24 mouse cellular contexts compared by ENCODE assay signal in genomic region chr12:25733801-25734200, GRCm38 (mm10).
DNase-seq lines count a peak whose midpoint lies in the region; ATAC-seq lines count a peak whose summit lies in the region.
"Had no signal": no experiment of that assay in that cellular context is flagged by ENCODE, and none has a peak within 500 bp of the region (broad histone marks: within the 10 kb centered on the region; RNA-seq: fewer than 3 reads in every experiment).

No protein-coding gene starts in this region.

- 57% methylated on average over 2 of the region's 2 CpGs for WGBS in midbrain, embryonic 14.5 days
- WGBS in midbrain, embryonic 13.5 days = 59% methylated on average over 2 of the region's 2 CpGs

- H3K27me3 ChIP-seq in midbrain, embryonic 14.5 days (ENCODE audit: control insufficient read depth, insufficient read depth, low read length) = no peaks in the 10 kb centered on the region
- H3K27me3 ChIP-seq in midbrain, embryonic 13.5 days = no peaks in the 10 kb centered on the region
- H3K27me3 ChIP-seq: embryonic facial prominence, embryonic 13.5 days; forebrain, embryonic 12.5 days; forebrain, embryonic 15.5 days; hindbrain, embryonic 12.5 days; hindbrain, embryonic 15.5 days had no signal

- no peaks in the 10 kb centered on the region for H3K36me3 ChIP-seq in midbrain, embryonic 14.5 days (ENCODE audit: control insufficient read depth, insufficient read depth, low read length)
- H3K36me3 ChIP-seq in midbrain, embryonic 13.5 days = no peaks in the 10 kb centered on the region
- H3K36me3 ChIP-seq: embryonic facial prominence, embryonic 10.5 days; embryonic facial prominence, embryonic 13.5 days; forebrain, embryonic 12.5 days; forebrain, embryonic 15.5 days; heart, embryonic 10.5 days; hindbrain, embryonic 12.5 days; hindbrain, embryonic 15.5 days had no signal

- no peak overlapping the region for H3K9ac ChIP-seq in midbrain, embryonic 14.5 days (replicated peaks; ENCODE audit: low read length)
- no peak overlapping the region for H3K9ac ChIP-seq in midbrain, embryonic 13.5 days (replicated peaks)
- H3K9ac ChIP-seq: embryonic facial prominence, embryonic 13.5 days; forebrain, embryonic 12.5 days; forebrain, embryonic 15.5 days; hindbrain, embryonic 12.5 days; hindbrain, embryonic 15.5 days had no signal

- no peak for ATAC-seq in midbrain, embryonic 14.5 days (ENCODE audit: low FRiP score, low TSS enrichment)
- ATAC-seq in midbrain, embryonic 13.5 days = no peak
- ATAC-seq: activated CD4-positive, CD25-positive, alpha-beta regulatory T cell, adult 4 months; forebrain, embryonic 15.5 days had no signal

- peak; percentile 54 for DNase-seq in midbrain, embryonic 14.5 days
- DNase-seq in 3T3-L1 (ENCODE audit: low read depth, low spot score) = peak; percentile 9
- DNase-seq in brain, adult 2 months (ENCODE audit: low read depth, low spot score) = peak; percentile 9
- DNase-seq in kidney, adult 8-10 months = no peak
- DNase-seq in yolk sac, embryonic 10.5 days (ENCODE audit: low spot score) = no peak
- DNase-seq: adrenal gland, adult 8-10 months; adrenal gland, postnatal 25 days; cerebellum, adult 11 months; cerebellum, adult 2 months; cerebellum, adult 9-11 months; cerebellum, postnatal 25 days; embryo, embryonic 11 days; gastrocnemius, postnatal 25 days; heart, adult 2 months had no signal

- no peaks in the 10 kb centered on the region for H3K4me1 ChIP-seq in midbrain, embryonic 14.5 days (ENCODE audit: control insufficient read depth, insufficient read depth, low read length)
- H3K4me1 ChIP-seq in midbrain, embryonic 13.5 days (replicated peaks) = no peaks in the 10 kb centered on the region
- H3K4me1 ChIP-seq: embryonic facial prominence, embryonic 10.5 days; embryonic facial prominence, embryonic 13.5 days; forebrain, embryonic 12.5 days; forebrain, embryonic 15.5 days; hindbrain, embryonic 12.5 days; hindbrain, embryonic 15.5 days had no signal

- no peak overlapping the region for H3K4me2 ChIP-seq in midbrain, embryonic 14.5 days (ENCODE audit: low read length)
- H3K4me2 ChIP-seq in midbrain, embryonic 13.5 days (replicated peaks) = no peak overlapping the region
- H3K4me2 ChIP-seq: embryonic facial prominence, embryonic 13.5 days; forebrain, embryonic 12.5 days; forebrain, embryonic 15.5 days; hindbrain, embryonic 12.5 days; hindbrain, embryonic 15.5 days had no signal

- no peak overlapping the region for H3K4me3 ChIP-seq in midbrain, embryonic 14.5 days (replicated peaks; ENCODE audit: low read depth, low read length)
- no peak overlapping the region for H3K4me3 ChIP-seq in midbrain, embryonic 13.5 days (replicated peaks)
- H3K4me3 ChIP-seq: embryonic facial prominence, embryonic 10.5 days; embryonic facial prominence, embryonic 13.5 days; erythroblast, embryonic 14.5 days; forebrain, embryonic 12.5 days; forebrain, embryonic 15.5 days; heart, adult 2 months; heart, embryonic 10.5 days; hindbrain, embryonic 12.5 days; hindbrain, embryonic 15.5 days had no signal

- no peak overlapping the region for H3K27ac ChIP-seq in midbrain, embryonic 14.5 days (replicated peaks; ENCODE audit: low read depth, low read length)
- no peak overlapping the region for H3K27ac ChIP-seq in midbrain, embryonic 13.5 days
- H3K27ac ChIP-seq: embryonic facial prominence, embryonic 10.5 days; embryonic facial prominence, embryonic 13.5 days; forebrain, embryonic 12.5 days; forebrain, embryonic 15.5 days; heart, adult 2 months; heart, embryonic 10.5 days; hindbrain, embryonic 12.5 days; hindbrain, embryonic 15.5 days had no signal

- no peaks in the 10 kb centered on the region for H3K9me3 ChIP-seq in midbrain, embryonic 14.5 days (ENCODE audit: control insufficient read depth, low read length)
- H3K9me3 ChIP-seq in midbrain, embryonic 13.5 days = 0 out of 2 replicates have a peak, but pooled peaks cover 9% of the 10 kb centered on the region
- H3K9me3 ChIP-seq: embryonic facial prominence, embryonic 10.5 days; embryonic facial prominence, embryonic 13.5 days; forebrain, embryonic 12.5 days; forebrain, embryonic 15.5 days; heart, embryonic 10.5 days; hindbrain, embryonic 12.5 days; hindbrain, embryonic 15.5 days had no signal

Comparison
In these comparisons a context has a peak if more than half of its experiments do, and no peak if none do; other contexts are left out.
1. DNase-seq: peak in midbrain, embryonic 14.5 days (single experiment), 3T3-L1 (single experiment) and brain, adult 2 months (single experiment); none in kidney, adult 8-10 months (0 of 2) and yolk sac, embryonic 10.5 days (single experiment).